Mouse (Mus musculus) ES-Bruce4 (cell line): ENCODE measurements around the gene Lpin1.

ENCODE experiments used
- CTCF ChIP-seq: IDR thresholded peaks from one replicate; pipeline ENCODE4 v1.8.1; 2011; ENCODE audit warnings: low read depth, low read length
- EP300 ChIP-seq: IDR thresholded peaks from 2 replicates; pipeline ENCODE4 v1.6.1; 2011; ENCODE audit warnings: low read depth, low read length; ENCODE audit not compliant: insufficient read depth
- POLR2A ChIP-seq: IDR thresholded peaks from one replicate; pipeline ENCODE4 v1.8.1; 2011; ENCODE audit warnings: low read length; ENCODE audit not compliant: insufficient read depth

DNA sequence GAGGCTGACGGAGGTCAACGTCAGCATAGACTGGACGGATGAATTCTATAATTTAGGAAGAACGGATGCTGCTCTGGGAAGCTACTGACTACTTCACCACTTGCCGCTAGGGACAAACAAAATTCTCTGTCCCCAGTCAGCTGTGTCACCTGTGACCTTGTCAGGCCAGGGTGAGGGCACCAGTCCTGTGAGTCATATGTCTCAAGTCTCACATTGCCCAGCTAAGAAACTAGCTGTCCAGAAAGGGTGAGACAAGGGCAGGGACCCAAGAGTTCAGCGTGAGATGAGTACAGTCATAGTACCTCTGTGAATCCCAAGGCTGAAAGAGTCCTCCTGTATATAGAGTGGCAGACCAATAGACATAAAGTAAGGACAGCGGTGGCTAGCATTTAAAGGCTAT lies 17.0 kb downstream of the Lpin1 start:
- TF ChIP-seq EP300 (no peak), POLR2A (no peak), CTCF (no peak)
